Mouse (Mus musculus) kidney, postnatal 36 days (tissue): Measurements from ENCODE around the gene Abcc9.

Source experiments
- DNase-seq, 2 experiments: peaks; one replicate each; pipeline ENCODE4 v3.0.0; 2021 to 2022; ENCODE audit warnings: mixed read lengths in 2 of 2

Gene Abcc9

DNA sequence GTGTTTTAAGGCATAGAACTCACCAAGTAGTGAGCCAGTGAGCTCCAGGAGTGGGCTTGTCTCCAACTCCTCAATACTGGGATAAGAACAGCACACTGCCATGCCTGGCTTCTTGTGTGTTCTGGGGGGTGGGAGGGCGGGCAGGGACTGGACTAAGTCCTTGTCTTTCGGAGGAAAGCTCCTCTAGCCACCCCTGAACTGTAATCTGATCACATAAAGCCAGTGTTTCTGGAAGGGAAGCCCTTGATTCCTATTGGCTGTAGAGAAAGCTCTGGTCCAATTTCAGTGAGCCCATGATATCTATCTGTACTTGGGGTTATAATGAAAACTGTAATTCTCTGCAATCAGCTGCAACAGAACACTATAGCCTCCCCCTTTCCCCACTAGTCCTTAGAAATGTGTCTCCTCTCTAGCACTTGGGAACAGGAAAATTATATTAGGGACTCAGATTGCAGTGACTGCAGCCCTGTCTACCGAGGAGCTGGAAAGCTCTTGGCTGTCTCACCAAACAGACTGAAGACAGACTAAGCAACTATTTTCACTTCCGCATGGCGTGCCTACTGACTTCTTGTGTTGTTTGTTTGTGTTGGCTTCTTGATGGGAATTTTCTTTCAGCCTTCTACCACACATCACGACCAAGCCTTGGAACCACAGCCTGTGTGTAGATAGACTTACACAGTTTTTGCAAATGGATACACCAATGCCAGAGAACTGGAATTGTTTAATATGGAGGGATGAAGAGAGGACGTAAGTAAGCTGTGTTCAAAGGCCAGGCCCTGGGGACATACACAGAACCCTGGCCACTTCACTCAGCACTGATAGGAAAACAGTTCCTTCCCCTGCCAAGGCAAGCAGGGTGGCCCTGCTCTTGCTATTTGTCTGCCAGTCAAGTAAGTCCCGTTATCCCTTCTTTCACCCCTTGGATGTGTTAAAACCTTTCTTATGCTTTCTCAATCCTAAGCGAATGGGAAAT, 92.4 kb downstream of the Abcc9 start:
- peak in 1 of 2 experiments; percentile 11 for DNase-seq

DNA sequence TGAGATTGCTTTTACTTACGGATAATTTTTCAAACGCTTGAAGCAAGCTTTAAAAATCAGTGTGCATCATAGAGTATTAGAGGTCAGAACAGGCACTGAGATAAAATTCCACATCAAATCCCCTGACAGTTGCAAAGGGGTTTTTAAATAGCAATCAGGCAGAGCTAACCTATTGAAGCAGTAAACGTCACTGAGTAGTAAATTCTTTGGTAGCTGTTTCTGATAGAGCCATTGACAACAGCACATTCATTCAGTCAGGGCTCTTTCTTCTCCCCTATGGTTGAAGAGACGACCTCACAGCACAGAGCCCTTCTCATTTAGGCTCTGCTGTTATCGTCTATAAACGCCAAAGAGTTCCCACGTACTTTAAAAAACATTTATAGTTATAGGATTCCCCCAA, 95.0 kb downstream of the Abcc9 start:
- DNase-seq: no peak

DNA sequence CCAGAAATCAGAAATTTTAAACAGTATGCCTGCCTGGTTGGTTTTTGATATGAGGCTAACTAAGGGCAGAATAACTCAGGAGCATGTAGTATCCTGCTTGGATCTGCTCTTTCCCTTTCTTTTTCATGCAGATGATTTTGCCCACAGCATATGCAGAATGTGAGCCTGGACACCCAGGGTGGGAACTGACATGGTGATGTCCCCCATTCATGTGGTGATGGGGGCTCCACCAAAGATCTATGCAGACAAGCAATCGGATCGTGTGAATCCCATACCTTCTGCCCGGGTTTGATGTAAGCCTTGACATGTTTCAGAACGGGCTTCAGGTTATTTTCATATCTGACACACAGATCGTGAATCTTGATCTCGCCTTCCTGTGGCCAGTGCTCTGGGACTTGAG, 99.3 kb downstream of the Abcc9 start:
- no peak for DNase-seq

DNA sequence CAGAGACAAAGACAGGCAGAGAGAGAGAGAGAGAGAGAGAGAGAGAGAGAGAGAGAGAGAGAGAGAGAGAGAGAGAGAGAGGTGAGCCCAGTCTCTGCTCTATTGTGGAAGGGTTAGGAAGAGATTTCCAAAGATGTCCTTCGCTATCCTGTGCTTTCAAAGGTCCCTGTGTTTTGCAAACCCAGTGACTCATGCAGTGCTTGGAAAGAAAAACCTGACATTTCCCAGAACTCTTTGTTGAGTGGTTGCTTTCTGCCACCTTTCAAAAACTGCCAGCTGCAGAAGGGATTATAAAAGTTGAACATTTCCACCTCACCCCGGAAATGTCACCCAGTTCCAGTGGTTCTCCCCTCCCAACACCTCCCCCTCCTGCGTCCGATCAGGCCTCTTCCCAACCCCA, 123.3 kb downstream of the Abcc9 start:
- no peak for DNase-seq

DNA sequence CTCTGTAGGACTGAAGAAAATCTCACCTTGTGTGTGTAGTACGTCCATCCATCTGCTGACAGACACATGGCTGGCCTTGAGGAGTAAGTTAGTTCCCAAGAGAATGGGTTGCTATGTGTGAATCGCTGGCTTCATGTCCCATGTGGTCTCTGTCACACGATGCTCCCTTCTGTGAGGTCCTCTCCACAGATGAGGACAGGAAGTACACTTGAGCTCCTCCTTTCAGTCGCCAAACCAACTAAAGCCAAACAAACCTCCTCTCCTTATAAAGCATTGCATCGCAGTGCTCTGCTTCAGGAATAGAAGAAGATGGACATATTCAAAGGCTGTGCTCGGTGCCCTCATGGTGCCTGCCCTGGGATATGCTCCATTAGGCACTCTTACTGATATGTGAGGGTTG, 124.3 kb downstream of the Abcc9 start:
- DNase-seq: no peak

DNA sequence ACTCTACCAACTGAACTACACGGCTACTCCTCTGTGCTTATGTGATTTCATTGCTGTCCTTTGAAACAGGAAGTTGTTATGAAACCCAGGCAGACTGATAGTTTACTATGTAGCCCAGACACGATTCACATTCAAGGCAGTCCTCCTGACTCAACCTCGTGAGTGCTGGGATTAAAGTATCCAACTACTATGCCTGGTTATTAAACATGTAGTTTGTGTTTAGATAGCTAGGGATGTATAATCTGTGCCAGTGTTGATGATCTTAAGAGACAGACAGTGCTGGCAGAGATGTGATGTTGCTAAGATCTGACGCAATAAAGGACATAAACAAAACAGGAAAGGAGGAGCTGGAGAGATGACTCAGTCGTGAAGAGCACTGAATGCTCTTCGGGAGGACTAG, 129.2 kb downstream of the Abcc9 start:
- DNase-seq: no peak

DNA sequence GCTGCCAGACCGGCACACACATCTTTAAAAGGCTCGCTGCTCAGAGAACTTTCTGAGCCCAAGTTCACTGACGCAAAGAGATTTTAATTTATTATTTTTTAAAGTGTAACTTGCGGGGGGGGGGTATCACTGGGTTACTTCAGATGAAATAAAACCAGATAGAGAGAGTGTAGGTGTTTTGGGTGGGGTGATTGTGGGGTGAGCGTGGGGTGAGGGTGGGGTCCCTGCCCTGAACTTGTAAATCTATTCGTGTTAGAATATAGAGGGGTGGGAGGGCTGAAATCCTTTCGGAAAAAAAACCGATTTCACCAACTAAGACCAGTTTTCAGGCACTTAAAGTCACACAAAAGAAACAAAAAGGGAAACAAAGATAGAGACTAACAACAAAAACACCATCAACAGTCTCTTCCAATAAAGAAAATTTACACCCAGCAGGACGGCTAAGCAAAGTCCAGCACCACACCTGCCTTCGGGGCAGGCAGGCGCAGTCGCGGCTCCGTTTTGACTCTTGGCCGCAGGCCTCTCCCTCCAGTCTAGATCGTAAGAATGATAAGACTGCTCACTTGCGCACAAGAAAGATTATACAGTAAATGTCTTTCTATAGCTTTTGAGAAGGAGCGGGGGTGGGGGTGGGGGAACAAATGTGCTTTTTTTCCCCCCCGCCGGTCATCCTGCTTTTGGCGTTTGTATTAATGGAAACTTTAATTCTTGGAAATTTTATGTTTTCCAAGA, 130.3 kb downstream of the Abcc9 start:
- DNase-seq: peak in 1 of 2 experiments; percentile 61

DNA sequence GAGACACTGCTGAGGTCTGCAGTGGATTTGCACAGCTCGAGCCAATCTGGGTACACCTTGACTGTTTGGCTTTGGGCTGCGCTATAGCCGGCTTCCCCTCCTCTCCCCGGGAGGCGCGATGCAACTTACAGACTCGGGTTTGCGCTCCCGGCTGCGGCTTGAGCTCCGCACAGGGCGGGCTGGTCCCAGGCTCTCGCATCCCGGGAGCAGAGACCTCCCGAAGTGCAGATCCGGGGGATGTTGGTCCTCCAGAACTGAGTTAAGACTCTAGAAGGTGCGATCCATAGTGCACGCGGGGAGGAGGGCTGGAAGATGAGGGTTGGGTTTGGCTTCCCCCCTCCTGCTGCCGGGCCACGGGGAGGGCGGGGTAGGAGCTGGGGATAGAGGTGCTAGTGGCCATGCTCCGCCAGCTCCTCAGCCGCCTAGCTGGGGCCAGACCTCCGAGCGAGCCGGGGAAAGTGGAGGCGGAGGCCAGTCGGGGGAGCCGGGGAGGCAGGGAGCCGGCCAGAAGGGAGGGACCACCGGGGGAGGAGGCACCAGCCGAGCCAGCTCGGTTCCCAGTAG, 131.0 kb downstream of the Abcc9 start, which contains the start of gene Kcnj8:
Kcnj8 (minus strand) TSS at position 560 of the 564 bp plus-strand sequence.
- peak; percentile 66 to 79 for DNase-seq

DNA sequence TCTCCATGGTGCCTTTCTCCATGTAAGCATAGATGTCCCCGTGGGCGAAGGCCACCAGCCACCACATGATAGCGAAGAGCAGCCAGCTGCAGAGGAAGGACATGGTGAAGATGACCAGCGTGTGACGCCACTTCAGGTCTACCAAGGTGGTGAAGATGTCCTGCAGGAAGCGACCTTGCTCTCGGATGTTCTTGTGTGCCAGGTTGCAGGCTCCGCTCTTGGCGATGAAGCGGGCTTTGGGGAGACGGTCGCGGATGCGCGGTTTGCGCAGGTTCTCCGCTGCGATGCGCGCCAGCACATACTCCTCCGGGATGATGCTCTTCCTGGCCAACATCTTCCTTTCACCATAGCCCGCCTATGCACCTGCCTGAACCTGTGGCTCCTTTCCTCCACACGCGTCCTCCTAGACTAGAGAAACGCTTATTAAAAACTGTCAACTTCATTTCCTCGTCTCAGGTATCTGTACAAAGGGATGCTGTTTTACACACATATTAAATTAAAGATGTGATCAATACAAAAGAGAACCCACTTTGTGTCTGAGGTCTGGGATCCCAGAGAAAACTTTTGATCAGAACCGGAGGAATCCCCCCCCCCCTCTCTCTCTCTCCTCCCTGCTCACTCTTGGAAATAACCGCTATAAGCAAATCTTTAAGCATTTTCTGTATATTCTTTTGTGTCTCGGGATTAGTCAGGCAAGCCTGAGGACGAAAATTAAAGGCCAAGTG, 131.9 kb downstream of the Abcc9 start:
- DNase-seq: peak in 1 of 2 experiments; percentile 26

DNA sequence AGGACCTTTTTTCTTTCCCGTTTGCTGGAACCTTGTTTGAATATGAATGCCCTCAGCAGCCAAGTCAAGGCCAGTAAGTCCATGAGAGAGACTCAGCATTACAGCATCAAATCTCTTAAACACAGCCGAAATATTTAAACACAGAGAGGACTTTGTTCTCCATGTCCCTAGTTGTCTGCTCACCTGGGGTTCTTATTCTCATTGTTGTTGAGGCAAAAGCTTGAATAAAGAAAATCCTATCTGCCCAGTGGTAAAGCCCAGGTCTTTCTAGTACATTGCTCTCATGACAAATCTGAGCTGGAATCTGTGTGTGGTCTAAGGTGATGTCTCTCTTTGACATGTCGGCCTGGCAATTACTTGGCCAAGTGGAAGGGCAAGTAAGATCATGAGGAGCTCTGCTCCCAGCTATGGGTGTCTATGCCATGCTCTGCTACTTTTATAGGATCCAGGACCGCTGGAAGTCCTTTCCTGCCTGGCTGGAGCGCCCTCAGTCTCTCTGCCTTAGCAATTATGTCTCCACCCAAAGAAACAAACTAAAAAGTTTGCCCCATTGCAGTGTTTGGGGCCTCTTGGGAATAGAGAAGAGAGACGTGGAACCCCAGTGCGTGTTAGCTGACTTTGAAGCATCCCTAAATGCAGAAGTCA, 133.3 kb downstream of the Abcc9 start:
- no peak for DNase-seq

DNA sequence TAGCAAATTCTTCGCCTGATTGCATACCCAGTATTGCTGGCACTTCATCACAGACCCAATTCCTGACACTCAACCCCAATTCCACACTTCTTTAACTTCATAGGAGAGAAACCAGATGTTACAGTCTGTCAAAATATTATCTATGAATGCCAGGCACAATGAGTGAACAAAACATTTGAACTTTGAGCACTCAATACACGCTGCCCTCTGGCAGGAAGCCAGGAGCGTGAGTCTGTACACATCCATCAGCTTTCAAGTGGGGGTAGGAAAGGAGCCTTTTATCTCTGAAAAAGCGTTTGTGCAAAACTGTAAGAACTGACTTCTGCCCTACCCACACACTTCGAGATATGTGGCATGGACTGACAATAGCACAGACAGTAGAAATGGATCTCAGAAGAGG, 134.7 kb downstream of the Abcc9 start:
- peak; percentile 64 to 84 for DNase-seq

DNA sequence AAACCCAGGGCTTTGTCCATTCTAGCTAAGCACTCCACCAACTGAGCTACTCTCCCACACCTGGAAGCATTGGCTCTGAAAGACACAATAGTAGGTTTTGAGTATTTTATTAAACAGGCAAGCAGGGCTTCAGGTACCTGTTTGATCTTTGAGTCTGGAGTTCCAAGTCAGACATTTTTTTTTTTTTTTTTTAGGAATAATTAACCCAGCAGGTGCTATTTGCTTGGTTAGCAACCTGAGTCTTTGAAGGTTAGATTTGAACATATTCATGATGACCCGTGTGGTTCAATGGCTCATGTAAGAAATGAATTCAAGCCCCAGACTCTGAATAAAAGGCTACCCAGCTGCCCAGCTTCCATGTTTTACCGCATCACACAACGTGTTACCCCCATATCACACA, 137.4 kb downstream of the Abcc9 start:
- no peak for DNase-seq

DNA sequence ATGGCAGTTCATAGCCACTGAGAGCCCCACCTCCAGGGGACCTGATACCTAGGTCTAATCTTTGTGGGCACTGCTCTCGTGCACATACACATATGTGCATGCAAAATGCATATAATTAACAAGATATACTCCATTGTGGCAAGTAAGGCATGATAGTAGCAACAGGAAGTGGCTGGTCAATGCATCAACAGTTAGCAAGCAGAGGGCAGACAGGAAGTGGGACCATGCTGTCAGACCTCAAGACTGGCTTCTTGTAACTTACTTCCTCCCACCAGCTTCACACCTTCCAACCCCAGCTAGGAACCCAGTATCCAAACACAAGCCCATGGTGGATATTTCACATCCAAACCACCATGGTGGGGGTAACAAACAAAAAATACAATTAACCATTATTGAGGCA, 141.0 kb downstream of the Abcc9 start:
- no peak for DNase-seq

DNA sequence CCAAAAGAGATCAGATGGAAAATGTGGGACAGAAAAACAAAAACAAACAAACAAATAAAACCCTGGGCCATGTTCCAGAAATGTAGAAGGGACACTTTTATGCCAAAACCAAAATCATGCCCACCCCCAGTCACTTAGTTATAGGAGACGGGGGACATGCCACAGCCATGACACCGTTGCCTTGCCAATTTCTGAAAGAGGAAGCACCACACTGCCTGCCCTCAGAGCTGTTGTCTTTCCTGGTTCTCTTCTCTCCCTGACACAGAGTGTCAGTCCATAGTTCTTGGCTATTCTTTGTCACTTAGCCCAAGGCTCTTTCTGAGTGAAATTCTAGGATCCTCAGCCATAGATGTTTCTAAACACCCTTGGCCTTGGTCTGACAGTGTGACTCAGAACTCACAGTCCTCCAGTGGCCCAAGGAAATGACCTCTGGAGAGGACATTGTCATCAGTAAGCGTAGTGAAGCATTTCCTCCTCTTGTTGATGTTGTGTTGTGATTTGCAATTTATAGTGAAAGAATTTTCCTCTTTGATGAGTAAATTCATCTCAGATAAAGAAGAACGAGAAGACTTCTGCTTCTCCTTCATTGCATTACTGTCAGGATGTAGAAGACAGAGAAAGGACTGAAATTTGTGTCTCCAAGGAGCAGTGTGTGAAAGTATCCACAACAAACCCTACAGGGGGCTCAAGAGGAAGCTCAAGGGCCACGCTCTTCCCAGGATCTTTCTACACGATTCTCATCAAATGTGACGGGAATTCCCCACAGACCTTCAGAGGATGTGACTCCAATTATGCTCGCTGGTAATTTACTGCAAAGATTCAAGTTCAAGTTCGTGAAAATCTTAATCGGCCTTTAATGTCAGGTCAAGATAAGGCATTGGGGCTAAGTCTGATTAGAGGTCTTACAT, 143.1 kb downstream of the Abcc9 start:
- DNase-seq: peak in 1 of 2 experiments; percentile 43

DNA sequence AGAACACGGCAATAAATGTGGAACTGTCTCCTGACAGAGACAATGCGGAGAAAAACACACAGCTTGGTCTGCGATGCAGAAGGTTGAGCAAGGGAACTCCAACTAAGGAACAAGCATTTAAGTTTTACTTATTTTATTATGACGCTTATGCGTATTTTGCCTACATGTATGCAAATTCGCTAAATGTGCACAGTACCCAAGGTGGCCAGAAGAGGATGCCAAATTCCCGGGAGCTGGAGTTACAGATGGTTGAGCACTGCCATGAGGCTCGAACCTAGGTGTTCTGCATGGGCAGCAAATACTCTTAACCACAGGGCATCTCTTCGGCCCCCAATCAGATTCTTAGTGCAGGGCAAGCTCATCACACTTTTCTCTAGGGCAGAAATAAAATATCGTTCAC, 144.0 kb downstream of the Abcc9 start:
- peak in 1 of 2 experiments; percentile 64 for DNase-seq

DNA sequence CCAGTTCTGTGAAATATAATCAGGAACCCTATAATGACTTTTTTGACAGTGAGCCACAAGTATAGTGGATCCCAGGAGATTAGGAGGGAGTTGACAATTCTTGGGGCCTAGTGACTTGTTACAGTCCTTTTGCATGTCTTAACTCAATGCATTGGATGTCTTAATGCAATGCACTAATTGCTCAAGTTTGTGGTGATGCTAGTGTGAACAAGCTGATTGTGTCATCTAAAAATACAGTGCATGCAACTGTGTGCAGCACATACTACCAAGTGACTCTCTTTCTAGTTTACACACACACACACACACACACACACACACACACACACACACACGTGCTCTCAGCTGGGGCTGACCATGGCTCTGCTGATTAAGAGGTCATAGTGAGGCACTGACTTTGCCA, 146.1 kb downstream of the Abcc9 start:
- no peak for DNase-seq

DNA sequence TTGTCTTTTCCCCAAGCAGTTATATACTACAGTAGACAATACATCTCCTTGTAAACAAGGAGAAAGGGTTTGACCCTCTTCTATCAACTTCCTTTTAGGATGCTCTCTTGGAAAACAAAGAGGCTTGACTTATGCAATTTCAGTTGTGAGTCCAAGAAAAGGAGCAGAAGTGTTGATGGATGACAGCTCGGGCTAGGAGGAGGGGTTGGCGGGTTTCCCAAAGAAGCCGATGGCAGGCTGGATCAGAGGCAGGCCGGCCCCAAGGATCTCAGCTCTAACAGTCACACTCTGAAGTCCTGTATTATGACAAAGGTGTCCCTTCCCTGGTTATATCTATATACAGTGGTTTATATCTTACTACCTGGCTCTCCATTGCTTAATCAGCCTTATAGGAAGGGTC, 150.6 kb downstream of the Abcc9 start:
- peak in 1 of 2 experiments; percentile 68 for DNase-seq

DNA sequence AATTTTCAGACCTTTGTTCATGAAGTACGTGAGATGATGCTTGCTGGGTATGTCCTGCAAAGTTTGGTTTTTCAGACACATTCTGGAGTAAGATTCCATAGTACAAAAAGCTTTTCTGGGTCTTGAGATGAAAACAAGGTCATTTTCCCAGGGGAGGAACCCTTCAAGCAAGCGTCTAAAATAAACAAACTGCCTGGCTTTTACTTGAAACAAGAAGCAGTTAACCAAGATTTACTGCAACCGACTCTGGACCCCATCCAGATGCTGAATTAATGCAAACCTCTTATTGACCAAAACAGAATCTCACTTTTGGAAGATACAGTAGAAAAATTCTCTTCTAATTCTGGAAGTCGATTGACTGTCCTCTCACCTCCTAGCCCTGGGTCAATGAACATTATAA, 151.2 kb downstream of the Abcc9 start:
- DNase-seq: no peak

DNA sequence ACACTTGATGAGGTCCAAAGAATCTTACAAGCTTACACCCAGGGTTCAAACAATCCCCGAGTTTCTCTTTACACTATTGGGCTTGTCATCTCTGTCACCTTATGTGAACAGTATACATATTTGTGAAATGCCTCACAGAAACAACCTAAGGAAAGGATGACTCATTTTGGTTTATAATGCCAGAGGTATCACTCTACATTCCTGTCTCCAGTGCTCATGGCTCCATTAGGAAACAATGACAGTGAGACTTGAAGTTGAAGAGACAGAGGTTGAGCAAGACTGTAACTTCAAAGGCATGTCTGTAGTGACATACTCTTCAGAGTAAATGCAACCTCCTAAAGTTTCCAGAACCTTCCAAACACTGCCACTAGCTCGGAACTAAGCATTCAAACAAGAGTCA, 153.7 kb downstream of the Abcc9 start:
- DNase-seq: no peak

DNA sequence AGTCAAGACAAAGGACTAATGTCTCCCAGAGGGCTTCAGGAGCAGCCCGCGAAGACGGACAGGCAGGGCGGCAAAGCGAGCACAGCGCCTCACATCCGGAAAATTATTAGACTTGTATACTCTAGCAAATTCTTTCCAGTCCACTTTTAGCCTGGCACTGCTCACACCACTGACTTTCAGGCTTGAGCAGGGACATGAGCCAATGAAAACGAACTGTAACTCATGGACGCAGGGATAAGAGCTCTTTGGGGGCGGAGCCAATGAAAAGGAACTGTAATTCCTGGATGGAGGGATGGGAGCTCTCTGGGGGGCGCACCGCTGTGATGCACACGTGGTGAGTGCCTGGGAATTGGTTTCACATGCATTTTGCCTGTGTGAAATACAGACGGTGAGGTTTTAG, 157.0 kb downstream of the Abcc9 start:
- DNase-seq: no peak

DNA sequence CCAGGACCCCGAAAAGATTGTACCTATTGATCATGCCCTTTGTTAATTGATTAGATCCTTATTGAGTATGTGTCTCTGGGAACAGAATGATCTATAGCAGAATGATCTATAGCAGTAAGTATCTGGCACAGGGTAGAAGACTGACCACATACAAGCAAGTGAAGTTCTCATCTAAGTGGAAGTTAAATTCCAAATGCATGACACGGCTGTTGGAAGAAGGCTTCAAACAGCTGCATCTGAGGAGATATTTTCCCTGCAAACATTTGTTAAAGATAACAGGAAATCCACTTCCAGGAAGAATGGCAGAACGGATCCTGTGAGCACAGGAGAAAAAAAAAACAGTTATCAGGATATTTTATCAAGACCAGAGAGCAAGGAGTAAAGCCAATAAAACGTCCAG, 158.5 kb downstream of the Abcc9 start:
- no peak for DNase-seq
